Mouse (Mus musculus) bone marrow macrophage, adult 2 months (primary cell): ENCODE data around the gene Fbxl18. TPM values are rescaled to one million over a fixed set of nuclear protein-coding genes. Genes with fewer than 3 reads are reported as not detected.
A peak's percentile ranks its signal among the peaks of the same experiment; 100 is the strongest.

Experiments used
- H3K27ac ChIP-seq: 2 replicates; pipeline ENCODE4 v1.5.1; 2012; ENCODE audit warnings: low read depth, low read length; ENCODE audit not compliant: insufficient read depth
- H3K4me1 ChIP-seq: 2 replicates; pipeline ENCODE4 v1.6.1; 2012; ENCODE audit warnings: low read length; ENCODE audit not compliant: control insufficient read depth, insufficient read depth
- H3K4me3 ChIP-seq: 2 replicates; pipeline ENCODE4 v1.5.1; 2012; ENCODE audit warnings: mild to moderate bottlenecking, low read length, moderate library complexity; ENCODE audit not compliant: insufficient read depth
- CTCF ChIP-seq: IDR thresholded peaks from 2 replicates; pipeline ENCODE4 v1.5.1; 2012; ENCODE audit warnings: low read depth, mild to moderate bottlenecking, low read length, moderate library complexity
- POLR2A ChIP-seq: IDR thresholded peaks from 2 replicates; pipeline ENCODE4 v1.6.1; 2012; ENCODE audit warnings: mild to moderate bottlenecking, low read depth, low read length, borderline replicate concordance
- polyA plus RNA-seq: library from polyadenylated mRNA; stranded (reverse); fragments of >200 nt; gene quantifications from 2 replicates; pipeline ENCODE4 v1.2.4, GENCODE M21; 2012; ENCODE audit not compliant: missing spikeins, insufficient read depth, insufficient read length

Gene Fbxl18
- polyA plus RNA-seq, 1 experiment, result 12.5 TPM

- peaks cover 9% of the 10 kb centered on the region for H3K4me1 ChIP-seq
- TF ChIP-seq POLR2A (peak; percentile 74), CTCF (no peak)
These were observed 77.4 kb downstream of the Fbxl18 start, which contains the start of gene Tnrc18 for GRCm38 (mm10) chr5:142817524-142818434. TSS of gene Tnrc18 (minus strand) at chr5:142817662.

More at GRCm38 (mm10) chr5:142817524-142818434, 77.4 kb downstream of the Fbxl18 start, which contains the start of gene Tnrc18:
- peak within 1 kb of the TSS; percentile 100 for H3K27ac ChIP-seq
- H3K4me3 ChIP-seq, result peak within 1 kb of the TSS; percentile 94

Other genes starting within 250 kb of the Fbxl18 start
- not detected in 2 replicates for gene Slc29a4, start 202.9 kb downstream of the Fbxl18 start, polyA plus RNA-seq
- 57.3 and 64.5 TPM in 2 replicates for gene Tnrc18, start 77.8 kb downstream of the Fbxl18 start, polyA plus RNA-seq
- 8,885 and 10,895 TPM in 2 replicates for gene Actb, start 11.3 kb upstream of the Fbxl18 start, polyA plus RNA-seq
- gene Fscn1, start 64.9 kb upstream of the Fbxl18 start, polyA plus RNA-seq, result 2.4 and 3.2 TPM in 2 replicates
- 33.7 and 38.8 TPM in 2 replicates for gene Rnf216, start 217.6 kb upstream of the Fbxl18 start, polyA plus RNA-seq